Mouse (Mus musculus) hindbrain, embryonic 15.5 days (tissue): ENCODE results near the gene Klhl8. TPM values are rescaled to one million over a fixed set of nuclear protein-coding genes. Genes with fewer than 3 reads are reported as not detected.

Experiments
- ATAC-seq: fragments of 200-750 bp; cut with Nextera tagmentation; 2 replicates; pipeline ENCODE4 v1.8.0; 2017; ENCODE audit warnings: low read depth, moderate number of reproducible peaks, moderate TSS enrichment; ENCODE audit not compliant: low FRiP score
- H3K27ac ChIP-seq: fragments of 300-500 bp; sonication (generic); replicated peaks from 2 replicates; pipeline ENCODE4 v1.5.1; 2015; ENCODE audit warnings: mild to moderate bottlenecking, inconsistent platforms
- H3K27me3 ChIP-seq: fragments of 300-500 bp; sonication (generic); 2 replicates; pipeline ENCODE4 v1.6.1; 2015; ENCODE audit warnings: control low read depth, inconsistent platforms
- H3K36me3 ChIP-seq: fragments of 300-500 bp; sonication (generic); 2 replicates; pipeline ENCODE4 v1.6.1; 2015; ENCODE audit warnings: control low read depth, inconsistent platforms
- H3K4me1 ChIP-seq: fragments of 300-500 bp; sonication (generic); replicated peaks from 2 replicates; pipeline ENCODE4 v1.6.1; 2015; ENCODE audit warnings: control low read depth, inconsistent platforms
- H3K4me2 ChIP-seq: fragments of 300-500 bp; sonication (generic); 2 replicates; pipeline ENCODE4 v1.6.1; 2015; ENCODE audit warnings: moderate library complexity, mild to moderate bottlenecking, inconsistent platforms
- H3K4me3 ChIP-seq: fragments of 300-500 bp; sonication (generic); 2 replicates; pipeline ENCODE4 v1.5.1; 2015; ENCODE audit warnings: mild to moderate bottlenecking, inconsistent platforms
- H3K9ac ChIP-seq: fragments of 300-500 bp; sonication (generic); 2 replicates; pipeline ENCODE4 v1.6.1; 2015; ENCODE audit warnings: inconsistent platforms
- H3K9me3 ChIP-seq: fragments of 300-500 bp; sonication (generic); 2 replicates; pipeline ENCODE4 v1.6.1; 2016; ENCODE audit warnings: control low read depth, inconsistent platforms
- WGBS: fragments of 180-500 bp; shearing (Covaris S2); methylation state at CpG from one replicate; pipeline ENCODE4 v1.1.7; 2015; 5-methylcytosine and 5-hydroxymethylcytosine counted together
- polyA plus RNA-seq: library from polyadenylated mRNA; unstranded; fragments of >200 nt; fragmentation: Nextera tagmentation; extraction: Ambion mirVana; gene quantifications from 2 replicates; pipeline ENCODE4 v1.2.1, GENCODE M21; 2015

Klhl8 gene
- polyA plus RNA-seq, 1 experiment from 2014 or later, result 41.3 TPM

DNA sequence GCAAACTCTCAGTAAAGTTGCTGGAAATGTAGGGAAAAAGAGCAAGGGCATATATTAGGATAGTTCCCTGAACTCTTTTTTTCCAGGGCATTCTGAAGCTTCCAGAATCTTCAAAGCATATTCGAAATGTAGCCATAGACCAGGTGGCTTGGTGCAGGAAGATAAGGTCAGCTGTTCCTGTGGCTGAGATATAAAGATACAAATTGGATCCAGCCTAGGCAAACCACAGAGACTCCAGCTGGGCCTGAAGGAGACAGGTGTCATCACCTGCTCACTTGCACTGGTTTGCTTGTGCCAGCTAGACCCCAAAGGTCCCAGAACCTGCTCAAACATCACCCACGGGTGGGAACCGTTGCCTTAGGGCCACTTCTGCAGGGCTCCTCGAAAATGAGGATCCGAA lies 496 bp upstream of the Klhl8 start:
- 86% methylated on average over 5 of the region's 5 CpGs for WGBS
- Histone ChIP-seq H3K9me3 (no peaks in the 10 kb centered on the region), H3K36me3 (no peaks in the 10 kb centered on the region), H3K27me3 (no peaks in the 10 kb centered on the region), H3K4me2 (peak overlapping the region; percentile 37), H3K4me1 (peaks cover 17% of the 10 kb centered on the region), H3K9ac (no peak overlapping the region; the same call in 1 of the 2 replicates), H3K27ac (no peak overlapping the region), H3K4me3 (peak overlapping the region; percentile 96)
- 0 out of 2 replicates have a peak, but pooled peaks have one; percentile 0 for ATAC-seq

- no peak for ATAC-seq
Measured at GRCm38 (mm10) chr5:103910156-103910555, 903 bp downstream of the Klhl8 start.

GRCm38 (mm10) chr5:103909466-103909865 lies 1.6 kb downstream of the Klhl8 start:
- H3K4me1 ChIP-seq, result peaks cover 17% of the 10 kb centered on the region
- H3K9ac ChIP-seq, result 0 out of 2 replicates have a peak overlapping the region, but pooled peaks have one; percentile 0
- ATAC-seq, result no peak
- no peak overlapping the region for H3K4me3 ChIP-seq
- no peak overlapping the region for H3K27ac ChIP-seq
- H3K27me3 ChIP-seq, result no peaks in the 10 kb centered on the region
- no peaks in the 10 kb centered on the region for H3K36me3 ChIP-seq
- no peak overlapping the region; the same call in 1 of the 2 replicates for H3K4me2 ChIP-seq
- WGBS, result 89% methylated on average over 3 of the region's 3 CpGs
- no peaks in the 10 kb centered on the region for H3K9me3 ChIP-seq

More at GRCm38 (mm10) chr5:103910156-103910555, 903 bp downstream of the Klhl8 start:
- Histone ChIP-seq H3K4me3 (peak overlapping the region; percentile 96), H3K27ac (no peak overlapping the region; the same call in 1 of the 2 replicates), H3K27me3 (no peaks in the 10 kb centered on the region), H3K36me3 (no peaks in the 10 kb centered on the region), H3K4me2 (peak overlapping the region; percentile 62), H3K9me3 (no peaks in the 10 kb centered on the region), H3K4me1 (peaks cover 17% of the 10 kb centered on the region), H3K9ac (peak overlapping the region; percentile 96)
- 14% methylated on average over 8 of the region's 9 CpGs for WGBS

- 75% methylated on average over 7 of the region's 7 CpGs for WGBS
- Histone ChIP-seq H3K4me2 (no peak overlapping the region), H3K27ac (no peak overlapping the region), H3K4me3 (no peak overlapping the region), H3K9ac (no peak overlapping the region), H3K36me3 (no peaks in the 10 kb centered on the region), H3K9me3 (no peaks in the 10 kb centered on the region), H3K27me3 (no peaks in the 10 kb centered on the region), H3K4me1 (peaks cover 17% of the 10 kb centered on the region)
- no peak for ATAC-seq
Measured at GRCm38 (mm10) chr5:103908851-103909250, 2.2 kb downstream of the Klhl8 start.

GRCm38 (mm10) chr5:103907844-103908243 lies 3.2 kb downstream of the Klhl8 start:
- Histone ChIP-seq H3K4me3 (no peak overlapping the region), H3K9ac (no peak overlapping the region), H3K27ac (no peak overlapping the region), H3K36me3 (no peaks in the 10 kb centered on the region), H3K27me3 (no peaks in the 10 kb centered on the region), H3K9me3 (no peaks in the 10 kb centered on the region), H3K4me2 (no peak overlapping the region), H3K4me1 (peaks cover 17% of the 10 kb centered on the region)
- 79% methylated on average over 4 of the region's 4 CpGs for WGBS
- ATAC-seq, result no peak

DNA sequence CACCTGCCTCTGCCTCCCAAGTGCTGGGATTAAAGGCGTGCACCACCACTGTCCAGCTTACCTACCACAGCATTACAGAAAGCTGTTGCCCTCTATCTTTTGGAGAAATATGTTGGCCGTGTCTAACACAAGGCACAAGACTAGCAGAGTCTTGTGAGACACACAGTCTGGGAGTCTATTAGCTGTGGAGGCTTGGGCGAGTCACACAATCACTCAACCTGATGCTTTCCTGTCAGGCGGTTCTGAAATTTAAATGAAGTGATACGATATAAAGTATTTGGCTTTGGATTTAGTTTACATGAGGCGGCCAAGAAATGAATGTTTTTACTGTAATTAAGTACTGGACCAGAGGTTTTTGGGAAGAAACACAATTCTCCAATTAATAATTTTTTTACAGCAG lies 4.9 kb downstream of the Klhl8 start:
- no peak for ATAC-seq
- WGBS, result 95% methylated on average over 6 of the region's 6 CpGs

DNA sequence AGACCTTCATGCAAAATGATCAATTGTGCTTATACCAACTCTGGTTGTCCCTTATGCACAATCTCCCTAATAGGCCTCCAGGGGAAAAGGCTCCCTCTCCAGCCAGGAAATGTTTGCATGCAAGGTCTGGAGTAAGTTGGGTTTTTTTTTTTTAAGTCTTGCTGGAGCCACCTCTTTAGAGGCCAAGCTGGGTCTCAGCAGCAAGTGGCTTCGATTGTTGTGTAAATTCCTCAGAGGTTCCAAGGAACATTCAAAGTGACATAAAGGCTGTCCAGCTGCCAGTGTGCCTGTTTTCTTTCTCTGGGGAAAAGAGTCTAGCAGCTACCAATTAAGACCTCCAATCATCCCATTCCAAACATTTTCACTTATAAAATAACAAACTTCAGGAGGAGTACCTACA lies 12.7 kb downstream of the Klhl8 start:
- no peaks in the 10 kb centered on the region for H3K27me3 ChIP-seq
- H3K4me2 ChIP-seq, result no peak overlapping the region
- no peaks in the 10 kb centered on the region for H3K36me3 ChIP-seq
- no peak for ATAC-seq
- H3K4me1 ChIP-seq, result no peaks in the 10 kb centered on the region
- 9% methylated on average over 1 of the region's 1 CpGs for WGBS
- no peak overlapping the region for H3K9ac ChIP-seq
- H3K9me3 ChIP-seq, result no peaks in the 10 kb centered on the region
- no peak overlapping the region for H3K27ac ChIP-seq
- no peak overlapping the region for H3K4me3 ChIP-seq

More for the DNA sequence above, 4.9 kb downstream of the Klhl8 start:
- no peak overlapping the region for H3K9ac ChIP-seq
- H3K36me3 ChIP-seq, result no peaks in the 10 kb centered on the region
- no peak overlapping the region for H3K4me2 ChIP-seq
- H3K27me3 ChIP-seq, result no peaks in the 10 kb centered on the region
- H3K4me1 ChIP-seq, result peaks cover 14% of the 10 kb centered on the region
- no peak overlapping the region for H3K27ac ChIP-seq
- H3K9me3 ChIP-seq, result no peaks in the 10 kb centered on the region
- H3K4me3 ChIP-seq, result no peak overlapping the region

- H3K4me1 ChIP-seq, result no peaks in the 10 kb centered on the region
- 63% methylated on average over 15 of the region's 15 CpGs for WGBS
- H3K9ac ChIP-seq, result no peak overlapping the region
- H3K4me2 ChIP-seq, result no peak overlapping the region
- no peaks in the 10 kb centered on the region for H3K27me3 ChIP-seq
- no peaks in the 10 kb centered on the region for H3K9me3 ChIP-seq
- no peak for ATAC-seq
- no peak overlapping the region for H3K27ac ChIP-seq
- H3K36me3 ChIP-seq, result 0 out of 2 replicates have a peak, but pooled peaks cover 3% of the 10 kb centered on the region
- H3K4me3 ChIP-seq, result no peak overlapping the region
Measured at GRCm38 (mm10) chr5:103889766-103890165, 21.3 kb downstream of the Klhl8 start.

- H3K27me3 ChIP-seq, result no peaks in the 10 kb centered on the region
- WGBS, result 94% methylated on average over 4 of the region's 4 CpGs
- no peak for ATAC-seq
- peaks cover 24% of the 10 kb centered on the region for H3K36me3 ChIP-seq
- no peak overlapping the region for H3K4me3 ChIP-seq
- H3K4me2 ChIP-seq, result no peak overlapping the region
- no peak overlapping the region for H3K27ac ChIP-seq
- H3K4me1 ChIP-seq, result no peaks in the 10 kb centered on the region
- H3K9me3 ChIP-seq, result no peaks in the 10 kb centered on the region
- no peak overlapping the region for H3K9ac ChIP-seq
Measured at GRCm38 (mm10) chr5:103863759-103864158, 47.3 kb downstream of the Klhl8 start.

- Histone ChIP-seq H3K4me3 (no peak overlapping the region), H3K9ac (no peak overlapping the region), H3K4me1 (peaks cover 7% of the 10 kb centered on the region), H3K9me3 (no peaks in the 10 kb centered on the region), H3K36me3 (peaks cover 14% of the 10 kb centered on the region), H3K27me3 (no peaks in the 10 kb centered on the region), H3K27ac (no peak overlapping the region), H3K4me2 (no peak overlapping the region)
- WGBS, result 95% methylated on average over 11 of the region's 11 CpGs
- no peak for ATAC-seq
Measured at GRCm38 (mm10) chr5:103860622-103861021, 50.4 kb downstream of the Klhl8 start.

- ATAC-seq, result no peak
- no peaks in the 10 kb centered on the region for H3K9me3 ChIP-seq
- H3K27me3 ChIP-seq, result no peaks in the 10 kb centered on the region
- WGBS, result 87% methylated on average over 2 of the region's 2 CpGs
- no peak overlapping the region for H3K4me3 ChIP-seq
- no peak overlapping the region for H3K27ac ChIP-seq
- peaks cover 25% of the 10 kb centered on the region for H3K4me1 ChIP-seq
- H3K4me2 ChIP-seq, result no peak overlapping the region
- no peak overlapping the region for H3K9ac ChIP-seq
- peaks cover under 1% of the 10 kb centered on the region; the same call in 1 of the 2 replicates for H3K36me3 ChIP-seq
Measured at GRCm38 (mm10) chr5:103857151-103857550, 53.9 kb downstream of the Klhl8 start.

- WGBS, result 67% methylated on average over 5 of the region's 5 CpGs
Measured at GRCm38 (mm10) chr5:103856286-103857009, 54.6 kb downstream of the Klhl8 start.

More at GRCm38 (mm10) chr5:103856286-103857009, 54.6 kb downstream of the Klhl8 start:
- Histone ChIP-seq H3K4me2 (no peak overlapping the region), H3K4me1 (peaks cover 25% of the 10 kb centered on the region), H3K4me3 (no peak overlapping the region), H3K27me3 (no peaks in the 10 kb centered on the region), H3K9ac (no peak overlapping the region), H3K27ac (no peak overlapping the region), H3K36me3 (no peaks in the 10 kb centered on the region; the same call in 1 of the 2 replicates), H3K9me3 (no peaks in the 10 kb centered on the region)
- ATAC-seq, result no peak
